Mouse (Mus musculus) bone marrow macrophage, adult 2 months (primary cell): ENCODE results near the gene Top2a.

Experiments
- CTCF ChIP-seq: IDR thresholded peaks from 2 replicates; pipeline ENCODE4 v1.5.1; 2012; ENCODE audit warnings: low read depth, mild to moderate bottlenecking, low read length, moderate library complexity
- POLR2A ChIP-seq: IDR thresholded peaks from 2 replicates; pipeline ENCODE4 v1.6.1; 2012; ENCODE audit warnings: mild to moderate bottlenecking, low read depth, low read length, borderline replicate concordance

GRCm38 (mm10) chr11:98950484-98950883 is 73.5 kb downstream of the Top2a start:
- TF ChIP-seq CTCF (no peak), POLR2A (no peak)
